Mouse (Mus musculus) heart, embryonic 11.5 days (tissue): ENCODE results near the gene Rnf39. TPM values are rescaled to one million over a fixed set of nuclear protein-coding genes. Genes with fewer than 3 reads are reported as not detected.

Source experiments
- ATAC-seq: fragments of 200-750 bp; cut with Nextera tagmentation; replicated peaks from 2 replicates; pipeline ENCODE4 v1.8.0; 2017; ENCODE audit warnings: moderate library complexity; ENCODE audit not compliant: insufficient number of reproducible peaks, low FRiP score, low TSS enrichment
- H3K27ac ChIP-seq: fragments of 300-500 bp; sonication (generic); 2 replicates; pipeline ENCODE4 v1.5.1; 2014; ENCODE audit warnings: mild to moderate bottlenecking, low read depth, low read length
- H3K27me3 ChIP-seq: fragments of 300-500 bp; sonication (generic); 2 replicates; pipeline ENCODE4 v1.6.1; 2014; ENCODE audit warnings: mild to moderate bottlenecking, low read length, mixed read lengths; ENCODE audit not compliant: control insufficient read depth, insufficient read depth
- H3K36me3 ChIP-seq: fragments of 300-500 bp; sonication (generic); 2 replicates; pipeline ENCODE4 v1.6.1; 2014; ENCODE audit warnings: mild to moderate bottlenecking, low read length, moderate library complexity, mixed read lengths; ENCODE audit not compliant: control insufficient read depth, insufficient read depth
- H3K4me1 ChIP-seq: fragments of 300-500 bp; sonication (generic); 2 replicates; pipeline ENCODE4 v1.6.1; 2014; ENCODE audit warnings: low read length; ENCODE audit not compliant: control insufficient read depth, insufficient read depth
- H3K4me2 ChIP-seq: fragments of 300-500 bp; sonication (generic); 2 replicates; pipeline ENCODE4 v1.6.1; 2014; ENCODE audit warnings: mild to moderate bottlenecking, moderate library complexity
- H3K4me3 ChIP-seq: fragments of 300-500 bp; sonication (generic); 2 replicates; pipeline ENCODE4 v1.5.1; 2014; ENCODE audit warnings: low read depth, low read length
- H3K9ac ChIP-seq: fragments of 300-500 bp; sonication (generic); 2 replicates; pipeline ENCODE4 v1.6.1; 2014; ENCODE audit warnings: mild to moderate bottlenecking, low read depth, low read length, moderate library complexity
- H3K9me3 ChIP-seq: fragments of 300-500 bp; sonication (generic); replicated peaks from 2 replicates; pipeline ENCODE4 v1.6.1; 2016; ENCODE audit warnings: low read length; ENCODE audit not compliant: control insufficient read depth
- WGBS: fragments of 180-500 bp; shearing (Covaris S2); extraction: QIAGEN DNeasy Blood & Tissue Kit; methylation state at CpG from one replicate; pipeline ENCODE4 v1.1.7; 2014; ENCODE audit not compliant: insufficient replicate concordance; 5-methylcytosine and 5-hydroxymethylcytosine counted together
- polyA plus RNA-seq: library from polyadenylated mRNA; unstranded; fragments of >200 nt; fragmentation: Nextera tagmentation; extraction: Ambion mirVana; gene quantifications from 2 replicates; pipeline ENCODE4 v1.2.1, GENCODE M21; 2014

The Rnf39 gene
- polyA plus RNA-seq, 1 experiment from 2014 or later = 0.10 TPM

DNA sequence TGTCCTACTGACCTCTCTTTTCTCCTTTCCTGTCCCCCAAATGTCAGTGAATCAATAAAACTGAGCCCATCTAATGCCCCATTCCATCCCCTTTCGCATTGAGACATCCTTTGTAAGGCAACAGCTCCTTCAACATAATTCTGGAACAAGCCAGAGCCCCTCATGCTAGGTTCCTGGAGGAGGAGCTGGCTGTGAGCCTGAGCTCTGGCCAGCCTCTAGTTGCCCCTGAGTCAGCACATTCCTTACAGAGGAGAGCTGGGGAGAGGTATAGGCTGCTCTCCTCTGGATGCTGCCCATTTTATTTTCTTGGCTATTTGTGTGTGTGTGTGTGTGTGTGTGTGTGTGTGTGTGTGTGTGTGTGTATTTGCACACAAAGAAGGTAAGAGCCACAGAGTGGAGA, 34.5 kb upstream of the Rnf39 start:
- H3K36me3 ChIP-seq = no peaks in the 10 kb centered on the region
- no peaks in the 10 kb centered on the region for H3K4me1 ChIP-seq
- 0 out of 2 replicates have a peak, but pooled peaks cover 3% of the 10 kb centered on the region for H3K27me3 ChIP-seq
- H3K9ac ChIP-seq = no peak overlapping the region
- no peak overlapping the region for H3K4me3 ChIP-seq
- 61% methylated on average over 1 of the region's 1 CpGs for WGBS
- H3K4me2 ChIP-seq = no peak overlapping the region
- no peak overlapping the region for H3K27ac ChIP-seq
- H3K9me3 ChIP-seq = no peaks in the 10 kb centered on the region
- no peak; the same call in 1 of the 2 replicates for ATAC-seq

DNA sequence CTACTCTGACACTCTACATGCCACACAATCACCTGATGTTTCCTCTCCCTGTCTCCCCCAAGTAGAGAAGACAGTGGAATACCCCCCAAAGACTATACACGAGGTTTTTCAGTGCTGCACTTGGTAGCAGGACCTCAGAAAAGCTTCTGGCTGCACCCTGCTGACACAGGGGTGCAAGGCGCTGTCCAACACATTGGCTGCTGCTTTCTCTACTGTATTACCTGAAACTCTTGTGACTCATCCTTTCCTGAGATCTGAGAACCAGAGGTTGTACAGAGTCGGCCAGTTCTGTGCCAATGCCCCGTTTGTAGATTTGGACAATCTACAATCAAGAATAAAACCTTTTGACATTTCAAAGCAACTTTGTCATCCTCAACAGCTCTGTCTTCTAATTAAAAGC, 32.9 kb upstream of the Rnf39 start:
- Histone ChIP-seq H3K9ac (no peak overlapping the region), H3K9me3 (no peaks in the 10 kb centered on the region), H3K4me2 (no peak overlapping the region), H3K27ac (no peak overlapping the region), H3K36me3 (no peaks in the 10 kb centered on the region), H3K4me1 (no peaks in the 10 kb centered on the region), H3K27me3 (0 out of 2 replicates have a peak, but pooled peaks cover 3% of the 10 kb centered on the region), H3K4me3 (no peak overlapping the region)
- 44% methylated on average over 4 of the region's 4 CpGs for WGBS
- no peak for ATAC-seq

DNA sequence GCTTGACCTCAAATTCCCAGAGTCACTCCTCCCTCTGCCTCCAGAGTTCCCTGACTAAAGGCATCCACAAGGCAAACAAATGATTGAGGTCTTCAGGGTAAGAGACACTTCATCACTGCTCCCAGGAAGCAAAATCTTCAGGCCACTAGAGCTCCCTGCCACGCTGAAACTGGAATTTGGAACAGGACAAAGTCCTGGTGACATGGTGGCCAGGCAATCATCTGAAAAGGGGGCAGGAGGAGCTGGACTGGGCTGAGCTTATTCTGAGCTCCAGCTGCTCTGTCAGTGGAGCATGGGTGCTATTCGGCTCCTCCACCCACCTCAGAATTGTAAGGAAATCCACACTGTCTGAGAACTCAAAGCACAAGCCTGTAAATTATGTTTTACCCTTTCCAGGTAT, 30.7 kb upstream of the Rnf39 start:
- no peaks in the 10 kb centered on the region for H3K4me1 ChIP-seq
- no peaks in the 10 kb centered on the region for H3K36me3 ChIP-seq
- no peaks in the 10 kb centered on the region for H3K9me3 ChIP-seq
- no peak for ATAC-seq
- H3K9ac ChIP-seq = no peak overlapping the region
- 63% methylated on average over 2 of the region's 2 CpGs for WGBS
- no peak overlapping the region for H3K4me3 ChIP-seq
- no peak overlapping the region for H3K4me2 ChIP-seq
- H3K27ac ChIP-seq = no peak overlapping the region
- H3K27me3 ChIP-seq = 0 out of 2 replicates have a peak, but pooled peaks cover 3% of the 10 kb centered on the region

DNA sequence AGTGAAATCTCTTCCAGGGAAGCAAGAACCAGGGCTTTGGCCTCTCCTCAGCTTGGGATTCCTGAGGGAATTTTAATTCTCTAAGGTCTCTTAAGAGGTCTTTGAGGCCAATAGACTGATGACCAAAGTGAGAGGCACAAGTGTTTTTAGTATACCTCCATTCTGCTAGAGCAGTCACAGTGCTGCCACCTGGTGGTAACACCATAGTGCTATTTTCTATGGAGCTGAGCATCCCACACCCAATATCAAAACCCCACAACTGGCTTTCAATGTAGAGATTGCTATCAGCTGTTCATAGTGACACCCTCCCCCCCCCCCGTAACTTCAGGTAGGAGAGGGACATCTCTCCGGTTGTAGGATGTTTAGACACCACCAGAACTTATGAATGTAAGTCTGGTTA, 28.6 kb upstream of the Rnf39 start:
- Histone ChIP-seq H3K4me3 (no peak overlapping the region), H3K36me3 (no peaks in the 10 kb centered on the region), H3K9me3 (no peaks in the 10 kb centered on the region), H3K4me1 (no peaks in the 10 kb centered on the region), H3K4me2 (no peak overlapping the region), H3K27me3 (0 out of 2 replicates have a peak, but pooled peaks cover 3% of the 10 kb centered on the region), H3K9ac (no peak overlapping the region), H3K27ac (no peak overlapping the region)
- ATAC-seq = no peak
- 8% methylated on average over 2 of the region's 2 CpGs for WGBS

DNA sequence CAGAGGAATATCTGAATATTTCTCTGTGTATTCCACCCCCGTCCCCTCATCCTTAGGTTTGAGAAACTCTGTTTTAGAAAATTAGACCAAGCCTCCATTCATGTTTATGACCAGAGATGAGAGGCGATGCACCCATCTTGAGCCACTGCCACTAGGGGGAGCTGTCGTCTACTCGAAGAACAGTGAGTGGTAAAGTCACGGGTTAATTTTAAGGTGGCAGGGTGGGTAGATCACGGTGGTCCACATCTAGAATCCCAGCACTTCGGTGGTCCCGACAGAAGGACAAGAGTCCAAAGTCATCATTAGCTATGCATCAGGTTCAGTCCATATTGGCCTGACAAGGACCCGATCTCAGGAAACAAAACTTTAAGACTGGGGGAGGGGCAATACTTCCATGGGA, 27.6 kb upstream of the Rnf39 start:
- H3K9ac ChIP-seq = no peak overlapping the region
- no peak overlapping the region for H3K4me3 ChIP-seq
- WGBS = 16% methylated on average over 9 of the region's 9 CpGs
- ATAC-seq = no peak
- no peaks in the 10 kb centered on the region for H3K36me3 ChIP-seq
- no peaks in the 10 kb centered on the region for H3K27me3 ChIP-seq
- H3K27ac ChIP-seq = no peak overlapping the region
- H3K4me2 ChIP-seq = no peak overlapping the region
- H3K9me3 ChIP-seq = no peaks in the 10 kb centered on the region
- no peaks in the 10 kb centered on the region for H3K4me1 ChIP-seq

DNA sequence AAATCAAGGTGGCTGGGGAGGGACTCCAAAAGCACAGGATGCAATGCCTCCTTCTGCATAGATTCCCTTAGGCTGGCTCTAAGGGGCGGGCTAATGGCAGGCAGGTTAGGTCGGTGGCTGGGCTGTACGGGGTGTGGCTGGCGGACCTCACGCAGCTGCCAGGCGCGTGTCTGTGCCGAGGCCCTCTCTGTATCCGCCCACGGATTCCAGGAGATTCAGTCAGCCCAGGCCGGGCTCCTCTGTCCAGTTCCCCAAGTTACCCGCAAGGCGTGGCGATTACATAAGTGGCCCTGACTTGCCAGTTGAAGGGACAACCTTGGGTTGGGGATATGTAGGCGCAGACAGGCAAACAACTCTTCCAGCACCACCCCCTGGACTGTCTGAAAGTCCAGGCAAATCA, 22.5 kb upstream of the Rnf39 start:
- Histone ChIP-seq H3K27me3 (no peaks in the 10 kb centered on the region; the same call in 1 of the 2 replicates), H3K9ac (no peak overlapping the region), H3K27ac (no peak overlapping the region), H3K9me3 (no peaks in the 10 kb centered on the region), H3K4me3 (no peak overlapping the region), H3K36me3 (no peaks in the 10 kb centered on the region), H3K4me2 (no peak overlapping the region), H3K4me1 (no peaks in the 10 kb centered on the region)
- no peak for ATAC-seq
- 37% methylated on average over 15 of the region's 15 CpGs for WGBS

DNA sequence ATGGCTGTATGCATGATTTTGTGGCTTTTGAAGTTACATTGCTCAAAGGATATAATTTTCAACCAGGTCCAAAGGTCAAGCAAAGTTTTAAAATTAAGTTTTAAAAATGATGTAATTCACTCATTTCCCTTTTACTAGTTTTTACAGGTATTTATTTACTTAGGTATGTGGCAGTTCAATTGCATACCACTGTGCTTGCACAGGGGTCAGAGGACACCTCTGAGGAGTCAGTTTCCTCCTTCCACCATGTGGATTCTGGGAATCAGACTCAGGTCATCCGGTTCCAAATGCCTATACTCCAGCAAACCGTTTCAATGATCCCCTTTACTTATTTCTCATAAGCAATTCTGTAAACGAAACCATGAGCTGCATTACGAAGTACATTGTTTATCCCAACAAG, 20.0 kb upstream of the Rnf39 start:
- 70% methylated on average over 4 of the region's 4 CpGs for WGBS

DNA sequence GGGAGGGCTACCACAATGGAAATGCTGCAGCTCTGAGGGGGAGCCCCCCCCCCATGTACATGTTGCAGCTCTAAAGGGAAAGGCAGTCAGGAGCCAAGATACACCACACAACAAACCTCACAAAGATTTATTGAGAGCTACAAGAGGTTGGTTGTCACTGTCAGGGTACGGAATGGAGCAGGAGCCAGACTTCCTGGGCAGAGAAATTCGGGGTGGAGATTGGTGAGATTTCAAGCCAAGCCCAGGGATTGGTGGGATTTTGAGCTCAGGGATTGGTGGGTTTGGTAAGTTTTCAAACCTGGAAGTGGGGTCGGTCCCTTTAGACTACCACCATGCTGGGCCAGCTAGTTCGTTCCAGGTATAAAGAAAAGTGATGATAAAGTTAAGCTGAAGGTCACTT, 19.2 kb upstream of the Rnf39 start:
- H3K9ac ChIP-seq = no peak overlapping the region
- no peak for ATAC-seq
- no peak overlapping the region for H3K4me3 ChIP-seq
- H3K4me1 ChIP-seq = no peaks in the 10 kb centered on the region
- H3K27me3 ChIP-seq = no peaks in the 10 kb centered on the region; the same call in 1 of the 2 replicates
- no peaks in the 10 kb centered on the region for H3K36me3 ChIP-seq
- no peaks in the 10 kb centered on the region for H3K9me3 ChIP-seq
- H3K27ac ChIP-seq = no peak overlapping the region
- H3K4me2 ChIP-seq = no peak overlapping the region
- WGBS = 51% methylated on average over 4 of the region's 4 CpGs

More for the DNA sequence above, 20.0 kb upstream of the Rnf39 start:
- Histone ChIP-seq H3K4me3 (no peak overlapping the region), H3K4me2 (no peak overlapping the region), H3K27ac (no peak overlapping the region), H3K9ac (no peak overlapping the region), H3K27me3 (no peaks in the 10 kb centered on the region; the same call in 1 of the 2 replicates), H3K9me3 (no peaks in the 10 kb centered on the region), H3K4me1 (no peaks in the 10 kb centered on the region), H3K36me3 (no peaks in the 10 kb centered on the region)
- no peak for ATAC-seq

DNA sequence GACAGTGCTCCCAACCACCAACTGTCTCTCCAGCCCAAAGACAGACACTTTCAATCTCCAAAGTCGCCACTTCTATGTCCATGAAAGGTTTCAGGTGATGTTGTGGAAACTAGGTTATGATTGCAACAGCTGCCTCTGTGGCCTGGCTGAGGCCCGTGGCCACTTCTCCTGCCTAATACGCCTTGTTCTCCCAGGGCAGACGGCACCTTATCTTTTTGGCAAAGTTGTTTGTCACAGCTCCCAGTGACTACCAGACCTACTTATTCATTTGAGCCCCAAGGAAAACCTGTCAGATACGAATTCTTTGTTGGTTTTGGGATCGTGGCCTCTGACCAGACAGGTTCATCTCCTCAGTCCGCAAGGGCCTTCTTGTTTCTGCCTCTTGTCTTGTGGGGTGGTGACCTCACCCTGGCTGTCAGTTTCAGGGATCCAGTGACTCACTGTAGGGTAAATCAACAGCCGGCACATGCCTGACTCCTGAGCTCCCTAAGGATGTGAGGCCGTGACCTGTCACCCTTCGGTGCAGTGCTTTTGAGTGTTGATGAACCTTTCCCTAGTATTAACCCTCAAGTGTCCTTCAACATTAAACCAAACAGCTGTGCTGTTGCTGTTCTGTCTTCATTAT, 15.1 kb upstream of the Rnf39 start:
- Histone ChIP-seq H3K27ac (no peak overlapping the region), H3K9me3 (no peaks in the 10 kb centered on the region), H3K9ac (no peak overlapping the region), H3K4me1 (no peaks in the 10 kb centered on the region), H3K27me3 (no peaks in the 10 kb centered on the region), H3K4me3 (no peak overlapping the region), H3K36me3 (no peaks in the 10 kb centered on the region), H3K4me2 (no peak overlapping the region)
- WGBS = 35% methylated on average over 10 of the region's 10 CpGs
- ATAC-seq = no peak
